Mouse (Mus musculus) heart, adult 2 months (tissue): ENCODE results near the gene Ncf2.

ENCODE experiments used
- CTCF ChIP-seq: fragments of 200-600 bp; IDR thresholded peaks from 2 replicates; pipeline ENCODE4 v1.8.1; 2022; ENCODE audit warnings: antibody characterized with exemption, mild to moderate bottlenecking, moderate library complexity
- EP300 ChIP-seq: fragments of 200-500 bp; IDR thresholded peaks from 2 replicates; pipeline ENCODE4 v1.6.1; 2011; ENCODE audit warnings: low read depth, low read length, control low read depth; ENCODE audit not compliant: insufficient read depth
- POLR2A ChIP-seq: fragments of 200-500 bp; IDR thresholded peaks from 2 replicates; pipeline ENCODE4 v1.6.1; 2011; ENCODE audit warnings: mild to moderate bottlenecking, low read depth, low read length, control low read depth; ENCODE audit not compliant: insufficient read depth

GRCm38 (mm10) chr1:152750312-152750965, 49.6 kb upstream of the Ncf2 start, which contains the start of gene Apobec4:
- no peak for TF ChIP-seq POLR2A
- no peak for TF ChIP-seq EP300
- TF ChIP-seq CTCF = no peak
